Mouse (Mus musculus): Measurements from ENCODE around the gene Fam129b.

Fam129b gene

DNA sequence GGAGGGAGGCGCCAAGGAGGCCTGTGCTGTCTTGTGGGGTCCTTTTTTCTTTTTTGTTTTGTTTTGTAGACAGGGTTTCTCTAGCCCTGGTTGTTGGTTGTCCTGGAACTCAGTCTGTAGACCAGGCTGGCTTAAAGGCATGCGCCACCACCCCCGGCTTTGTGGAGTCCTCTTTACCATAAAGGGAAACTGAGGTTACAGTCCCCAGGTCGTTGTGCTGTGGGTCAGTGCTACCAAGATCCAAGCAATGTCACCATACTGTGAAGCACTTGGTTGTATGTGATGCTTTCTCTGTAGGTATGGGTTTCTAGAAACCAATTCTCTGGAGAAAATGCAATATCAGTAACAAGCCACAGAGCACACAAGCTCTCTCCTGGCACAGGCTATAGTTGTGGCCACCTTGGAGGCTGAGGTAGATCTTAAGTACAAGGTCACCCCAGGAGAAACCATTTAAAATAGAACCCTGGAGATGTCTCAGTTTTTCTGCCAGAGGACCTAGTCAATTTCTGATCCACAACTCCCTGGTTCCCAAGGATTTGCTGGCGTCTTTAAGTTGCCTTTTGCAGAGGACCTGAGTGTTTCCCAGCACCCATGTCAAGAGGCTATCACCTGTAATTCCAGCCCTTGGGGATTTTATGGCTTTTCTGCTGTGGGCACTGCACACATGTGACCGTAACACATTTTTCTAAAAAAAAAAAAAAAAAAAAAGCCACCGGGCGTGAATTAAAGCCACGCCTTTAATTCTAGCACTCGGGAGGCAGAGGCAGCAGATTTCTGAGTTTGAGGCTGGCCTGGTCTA is 88.9 kb downstream of the Fam129b start:
- DNase-seq (ENCODE audit: low read depth, low spot score), result no peak

DNA sequence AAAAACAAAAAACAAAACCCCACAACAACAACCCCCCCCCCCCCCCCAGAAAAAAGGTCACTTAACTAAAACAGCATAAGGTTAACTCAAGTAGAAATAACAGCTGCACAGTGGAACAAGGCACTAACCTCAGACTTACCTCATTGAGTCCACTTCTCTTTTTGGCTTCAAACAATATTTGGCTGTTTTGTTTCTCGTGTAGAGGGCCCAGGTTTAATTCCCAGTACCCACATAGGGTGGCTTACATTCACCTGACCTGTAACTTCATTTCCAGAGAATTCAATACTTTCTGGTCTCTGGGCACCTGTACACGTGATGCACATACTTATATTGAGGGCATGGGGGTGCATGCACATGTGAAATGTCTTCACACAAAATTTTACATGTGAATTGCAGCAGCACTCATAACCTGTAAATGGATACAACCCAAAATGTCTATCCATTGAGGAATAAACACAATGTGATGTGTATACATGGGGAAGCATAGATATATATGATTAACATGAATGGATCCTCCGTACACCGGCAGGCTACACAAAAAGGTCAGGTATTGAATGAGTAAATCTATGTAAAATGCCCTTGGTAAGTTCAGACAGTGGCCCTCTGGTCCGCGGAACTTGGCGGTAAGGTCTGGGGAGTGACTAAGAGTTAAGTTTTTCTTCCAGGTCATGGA is 89.7 kb downstream of the Fam129b start:
- DNase-seq (ENCODE audit: low read depth, low spot score), result peak; percentile 8

DNA sequence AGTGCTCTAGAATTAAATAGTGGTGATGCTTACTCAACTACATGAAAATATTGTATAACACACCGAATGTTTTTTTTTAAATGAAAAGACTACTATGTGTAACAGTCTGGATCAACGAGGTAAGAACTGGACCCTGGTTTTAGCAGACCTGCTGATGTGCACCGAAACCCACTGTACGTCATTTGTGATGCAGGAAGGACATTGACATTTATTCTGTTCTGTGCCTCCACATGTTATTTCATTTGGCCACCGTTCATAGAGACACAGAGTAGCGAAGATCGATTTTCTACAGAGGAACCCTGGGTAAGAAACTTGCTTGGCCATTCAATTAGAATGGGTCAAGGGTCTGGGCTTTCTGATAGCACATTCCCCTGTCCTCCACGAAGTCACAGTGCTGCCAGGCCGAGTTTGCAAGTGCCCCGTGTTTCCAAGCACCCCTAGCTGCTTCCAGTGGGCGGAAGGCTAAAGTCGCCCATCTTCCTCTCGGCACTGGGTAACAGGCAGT is 90.3 kb downstream of the Fam129b start:
- peak; percentile 42 for DNase-seq (ENCODE audit: low read depth, low spot score)

- peak; percentile 90 for DNase-seq (ENCODE audit: low read depth, low spot score)
These were observed 91.0 kb downstream of the Fam129b start for GRCm38 (mm10) chr2:32966689-32967631.

DNA sequence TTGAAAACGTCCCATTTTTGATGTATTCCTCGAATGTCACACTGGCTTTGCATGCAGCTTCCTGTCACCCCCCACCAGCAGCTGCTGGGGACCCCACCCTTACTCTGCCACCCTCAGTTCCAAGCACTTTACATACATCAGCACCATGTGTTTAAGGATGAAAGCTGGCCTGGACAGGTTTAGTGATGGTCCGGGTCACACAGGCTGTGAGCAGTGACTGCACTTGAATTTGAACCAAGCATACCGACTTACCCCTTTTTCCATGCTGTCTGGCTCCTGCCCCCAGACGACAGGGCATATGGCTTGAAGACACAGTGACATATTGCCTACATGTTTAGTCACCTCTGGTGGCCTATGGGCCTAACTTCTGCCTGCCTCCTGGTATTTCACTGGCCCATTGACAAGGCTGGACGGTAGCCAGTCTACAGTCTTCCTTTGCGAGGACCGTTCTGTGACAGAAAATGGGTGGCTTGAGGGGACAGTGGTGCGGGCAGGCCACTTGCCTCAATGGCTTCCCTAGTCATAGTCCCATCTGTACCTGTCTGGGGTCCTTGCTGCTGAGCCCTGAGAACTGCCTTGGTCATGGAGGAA is 92.2 kb downstream of the Fam129b start:
- DNase-seq (ENCODE audit: low read depth, low spot score), result no peak

GRCm38 (mm10) chr2:32969326-32969725 is 93.4 kb downstream of the Fam129b start:
- no peak for DNase-seq (ENCODE audit: low read depth, low spot score)

DNA sequence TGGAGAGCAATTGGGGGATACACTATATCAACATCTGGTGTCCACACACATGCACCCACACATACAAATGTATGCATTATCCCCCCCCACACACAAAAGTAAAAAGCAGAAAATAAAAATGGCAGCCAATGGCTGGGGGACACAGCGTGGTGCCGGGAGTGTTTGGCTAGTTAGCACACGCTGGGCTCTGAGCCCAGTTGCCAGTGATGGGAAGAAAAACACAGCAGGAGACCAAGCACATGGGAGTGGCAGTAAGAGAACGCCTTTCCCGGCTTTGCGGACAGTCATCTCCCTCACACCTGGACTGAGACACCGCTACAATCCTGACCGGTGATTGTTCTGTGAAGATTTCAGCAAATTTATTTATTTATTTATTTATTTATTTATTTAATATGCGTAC is 95.3 kb downstream of the Fam129b start:
- DNase-seq (ENCODE audit: low read depth, low spot score), result no peak

DNA sequence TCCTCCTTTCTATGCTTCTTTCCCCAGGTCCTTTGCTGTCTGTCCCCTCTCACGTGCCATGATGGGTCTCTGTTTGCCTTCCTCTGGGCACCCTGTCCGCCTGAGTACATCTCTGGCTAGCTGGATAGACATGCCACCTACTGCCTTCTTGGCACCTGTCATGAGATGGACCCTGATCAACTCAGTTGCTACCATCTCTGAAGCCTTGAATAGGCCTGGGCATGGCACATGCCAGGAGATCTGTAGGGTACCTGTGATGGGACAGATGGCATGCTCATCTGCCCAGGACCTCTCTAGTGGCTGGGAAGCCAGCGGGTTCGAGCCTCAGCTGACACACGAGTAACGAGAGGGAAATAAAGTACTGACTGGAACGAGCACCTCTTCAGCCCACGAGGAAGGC is 98.3 kb downstream of the Fam129b start:
- no peak for DNase-seq (ENCODE audit: low read depth, low spot score)
